Comparison of ENCODE assay signal across 8 mouse cellular contexts in genomic region chr11:6033147-6033546, GRCm38 (mm10). TPM values are rescaled to one million over a fixed set of nuclear protein-coding genes. Genes with fewer than 3 reads are reported as not detected.
A peak's percentile ranks its signal among the peaks of the same experiment; 100 is the strongest.
DNase-seq lines count a peak whose midpoint lies in the region; ATAC-seq and TF ChIP-seq lines count a peak whose summit lies in the region.

No protein-coding gene starts in this region.

- peak; percentile 73 to 92 for DNase-seq in adrenal gland, adult (ENCODE audit: inconsistent age in 2 of 2, low spot score in 1 of 2)
- no peak for DNase-seq in adrenal gland, adult 8-10 months
- DNase-seq in limb, embryonic 11.5 days (ENCODE audit: low spot score): peak; percentile 35
- no peak for DNase-seq in limb, embryonic 10.5 days (ENCODE audit: low spot score)
- peak; percentile 31 for DNase-seq in c-Kit-positive CD71-negative TER-119-negative erythroid progenitor cells, embryonic 14.5 days (ENCODE audit: low read depth)
- peak; percentile 73 for DNase-seq in intestine, embryonic 14.5 days (ENCODE audit: low spot score)
- peak; percentile 55 for DNase-seq in lung, postnatal 0 days (ENCODE audit: low spot score)
- DNase-seq in thymus, postnatal 0 days (ENCODE audit: low spot score): peak; percentile 70

- no peak overlapping the region for H3K9ac ChIP-seq in limb, embryonic 11.5 days (ENCODE audit: low read length)
- no peak overlapping the region for H3K9ac ChIP-seq in intestine, embryonic 14.5 days (ENCODE audit: low read length)
- H3K9ac ChIP-seq in lung, postnatal 0 days (replicated peaks; ENCODE audit: low read depth): no peak overlapping the region

- 74% methylated on average over 3 of the region's 3 CpGs for WGBS in limb, embryonic 11.5 days
- WGBS in limb, embryonic 10.5 days: 74% methylated on average over 3 of the region's 3 CpGs
- 84% methylated on average over 3 of the region's 3 CpGs for WGBS in intestine, embryonic 14.5 days
- 56% methylated on average over 3 of the region's 3 CpGs for WGBS in lung, postnatal 0 days

- no peak overlapping the region for H3K4me3 ChIP-seq in limb, embryonic 11.5 days (ENCODE audit: low read depth, low read length)
- no peak overlapping the region for H3K4me3 ChIP-seq in limb, embryonic 10.5 days
- no peak overlapping the region for H3K4me3 ChIP-seq in intestine, embryonic 14.5 days (ENCODE audit: low read depth, low read length)
- H3K4me3 ChIP-seq in lung, postnatal 0 days (ENCODE audit: low read depth, low read length): no peak overlapping the region

- TF ChIP-seq EP300 in lung, postnatal 0 days (IDR thresholded peaks at IDR 0.05): no peak

- H3K4me1 ChIP-seq in limb, embryonic 11.5 days (ENCODE audit: control insufficient read depth, insufficient read depth, low read length): 0 out of 2 replicates have a peak, but pooled peaks cover 3% of the 10 kb centered on the region
- peaks cover 4% of the 10 kb centered on the region for H3K4me1 ChIP-seq in limb, embryonic 10.5 days
- H3K4me1 ChIP-seq in intestine, embryonic 14.5 days (replicated peaks; ENCODE audit: control insufficient read depth, insufficient read depth, low read length): no peaks in the 10 kb centered on the region
- H3K4me1 ChIP-seq in lung, postnatal 0 days (ENCODE audit: insufficient read depth, low read depth, low read length): no peaks in the 10 kb centered on the region

- no peaks in the 10 kb centered on the region for H3K9me3 ChIP-seq in limb, embryonic 11.5 days (ENCODE audit: control insufficient read depth, low read length)
- no peaks in the 10 kb centered on the region for H3K9me3 ChIP-seq in limb, embryonic 10.5 days (replicated peaks)
- H3K9me3 ChIP-seq in intestine, embryonic 14.5 days (ENCODE audit: control insufficient read depth, low read length): no peaks in the 10 kb centered on the region
- no peaks in the 10 kb centered on the region for H3K9me3 ChIP-seq in lung, postnatal 0 days (ENCODE audit: low read length)

- no peaks in the 10 kb centered on the region for H3K36me3 ChIP-seq in limb, embryonic 11.5 days (ENCODE audit: control insufficient read depth, insufficient read depth, low read length)
- H3K36me3 ChIP-seq in limb, embryonic 10.5 days: no peaks in the 10 kb centered on the region
- no peaks in the 10 kb centered on the region for H3K36me3 ChIP-seq in intestine, embryonic 14.5 days (ENCODE audit: control insufficient read depth, insufficient read depth, low read length)
- no peaks in the 10 kb centered on the region for H3K36me3 ChIP-seq in lung, postnatal 0 days (ENCODE audit: insufficient read depth, low read length)

- no peaks in the 10 kb centered on the region for H3K27me3 ChIP-seq in limb, embryonic 11.5 days (ENCODE audit: control insufficient read depth, insufficient read depth, low read length)
- H3K27me3 ChIP-seq in limb, embryonic 10.5 days (ENCODE audit: low read depth, poor library complexity, severe bottlenecking): no peaks in the 10 kb centered on the region
- H3K27me3 ChIP-seq in intestine, embryonic 14.5 days (replicated peaks; ENCODE audit: control insufficient read depth, insufficient read depth, low read length): no peaks in the 10 kb centered on the region
- no peaks in the 10 kb centered on the region for H3K27me3 ChIP-seq in lung, postnatal 0 days (replicated peaks; ENCODE audit: insufficient read depth, low read length)

- peak; percentile 81 for TF ChIP-seq CTCF in lung, postnatal 0 days (IDR thresholded peaks at IDR 0.05)

- H3K27ac ChIP-seq in limb, embryonic 11.5 days (replicated peaks; ENCODE audit: low read depth, low read length): no peak overlapping the region
- H3K27ac ChIP-seq in limb, embryonic 10.5 days: no peak overlapping the region
- H3K27ac ChIP-seq in intestine, embryonic 14.5 days (ENCODE audit: low read depth): no peak overlapping the region
- H3K27ac ChIP-seq in lung, postnatal 0 days (ENCODE audit: low read length): no peak overlapping the region

- no peak for ATAC-seq in limb, embryonic 11.5 days (ENCODE audit: insufficient number of reproducible peaks, low FRiP score, low TSS enrichment, low read depth)
- no peak for ATAC-seq in intestine, embryonic 14.5 days (replicated peaks; ENCODE audit: low FRiP score, low TSS enrichment, low read depth)
- ATAC-seq in lung, postnatal 0 days: peak; percentile 49

- no peak overlapping the region for H3K4me2 ChIP-seq in limb, embryonic 11.5 days (ENCODE audit: low read depth, severe bottlenecking)
- H3K4me2 ChIP-seq in intestine, embryonic 14.5 days (ENCODE audit: low read length): no peak overlapping the region
- H3K4me2 ChIP-seq in lung, postnatal 0 days (replicated peaks; ENCODE audit: low read depth, low read length): no peak overlapping the region

RNA-seq across cellular contexts. Expression of gene Camk2b, which starts 33.0 kb away (rescaled TPM):
- total RNA-seq in adrenal gland, adult 8-10 months (2022): 10 to 100 TPM; 13.2 to 25.8 (median 20.0) TPM
- 0.55 and 0.67 TPM in 2 replicates for polyA plus RNA-seq in limb, embryonic 11.5 days (2014; fragmentation: Nextera tagmentation; extraction: Ambion mirVana)
- polyA plus RNA-seq in limb, embryonic 10.5 days (2016; fragmentation: Nextera tagmentation; extraction: Ambion mirVana): 0.35 and 0.68 TPM in 2 replicates
- polyA plus RNA-seq in intestine, embryonic 14.5 days (2014; fragmentation: Nextera tagmentation; extraction: Ambion mirVana): 2.9 and 3.4 TPM in 2 replicates
- polyA plus RNA-seq in lung, postnatal 0 days (2015; fragmentation: Nextera tagmentation; extraction: Ambion mirVana): 2.9 TPM in 2 replicates
- 2.0 and 2.3 TPM in 2 replicates for polyA plus RNA-seq in thymus, postnatal 0 days (2015; fragmentation: Nextera tagmentation; extraction: Ambion mirVana)

Comparison
In these comparisons a context has a peak if more than half of its experiments do, and no peak if none do; other contexts are left out.
1. DNase-seq: peak in adrenal gland, adult (2 of 2), limb, embryonic 11.5 days (single experiment), c-Kit-positive CD71-negative TER-119-negative erythroid progenitor cells, embryonic 14.5 days (single experiment), intestine, embryonic 14.5 days (single experiment), lung, postnatal 0 days (single experiment) and thymus, postnatal 0 days (single experiment); none in adrenal gland, adult 8-10 months (single experiment) and limb, embryonic 10.5 days (single experiment).